Mouse (Mus musculus) limb, embryonic 10.5 days (tissue): Measurements from ENCODE around the gene Ociad2. TPM values are rescaled to one million over a fixed set of nuclear protein-coding genes. Genes with fewer than 3 reads are reported as not detected.

ENCODE experiments used
- DNase-seq: peaks from one replicate; pipeline ENCODE4 v3.0.0-alpha.2; 2017; ENCODE audit warnings: low spot score
- H3K27ac ChIP-seq: fragments of 300-500 bp; sonication (generic); 2 replicates; pipeline ENCODE4 v1.5.1; 2016; ENCODE audit warnings: mild to moderate bottlenecking
- H3K27me3 ChIP-seq: fragments of 300-500 bp; sonication (generic); 2 replicates; pipeline ENCODE4 v1.6.1; 2016; ENCODE audit warnings: low read depth, mild to moderate bottlenecking; ENCODE audit not compliant: poor library complexity, severe bottlenecking
- H3K36me3 ChIP-seq: fragments of 300-500 bp; sonication (generic); 2 replicates; pipeline ENCODE4 v1.6.1; 2016; ENCODE audit warnings: mild to moderate bottlenecking, moderate library complexity
- H3K4me1 ChIP-seq: fragments of 300-500 bp; sonication (generic); 2 replicates; pipeline ENCODE4 v1.6.1; 2016
- H3K4me3 ChIP-seq: fragments of 300-500 bp; sonication (generic); 2 replicates; pipeline ENCODE4 v1.5.1; 2016; ENCODE audit warnings: mild to moderate bottlenecking, moderate library complexity
- H3K9me3 ChIP-seq: fragments of 300-500 bp; sonication (generic); replicated peaks from 2 replicates; pipeline ENCODE4 v1.6.1; 2016; ENCODE audit warnings: mild to moderate bottlenecking
- WGBS: fragments of 180-500 bp; shearing (Covaris S2); methylation state at CpG from one replicate; pipeline ENCODE4 v1.1.7; 2016; 5-methylcytosine and 5-hydroxymethylcytosine counted together
- polyA plus RNA-seq: library from polyadenylated mRNA; unstranded; fragments of >200 nt; fragmentation: Nextera tagmentation; extraction: Ambion mirVana; gene quantifications from 2 replicates; pipeline ENCODE4 v1.2.1, GENCODE M21; 2016

The Ociad2 gene
- polyA plus RNA-seq, 1 experiment from 2014 or later, result 6.0 TPM

GRCm38 (mm10) chr5:73286603-73287002 is 54.2 kb downstream of the Ociad2 start:
- H3K27ac ChIP-seq, result no peak overlapping the region
- no peaks in the 10 kb centered on the region for H3K9me3 ChIP-seq
- 90% methylated on average over 5 of the region's 5 CpGs for WGBS
- no peak overlapping the region for H3K4me3 ChIP-seq
- no peaks in the 10 kb centered on the region for H3K36me3 ChIP-seq
- H3K4me1 ChIP-seq, result no peaks in the 10 kb centered on the region
- H3K27me3 ChIP-seq, result no peaks in the 10 kb centered on the region
- no peak for DNase-seq

- DNase-seq, result no peak
- no peaks in the 10 kb centered on the region for H3K27me3 ChIP-seq
- 88% methylated on average over 3 of the region's 3 CpGs for WGBS
Measured at GRCm38 (mm10) chr5:73285470-73285978, 55.3 kb downstream of the Ociad2 start.

GRCm38 (mm10) chr5:73284046-73284445 is 56.8 kb downstream of the Ociad2 start:
- Histone ChIP-seq H3K4me1 (peaks cover 10% of the 10 kb centered on the region), H3K9me3 (no peaks in the 10 kb centered on the region), H3K27ac (no peak overlapping the region), H3K4me3 (no peak overlapping the region), H3K36me3 (no peaks in the 10 kb centered on the region), H3K27me3 (no peaks in the 10 kb centered on the region)
- DNase-seq, result no peak

More at GRCm38 (mm10) chr5:73285470-73285978, 55.3 kb downstream of the Ociad2 start:
- Histone ChIP-seq H3K9me3 (no peaks in the 10 kb centered on the region), H3K4me1 (no peaks in the 10 kb centered on the region), H3K36me3 (no peaks in the 10 kb centered on the region), H3K27ac (no peak overlapping the region), H3K4me3 (no peak overlapping the region)

GRCm38 (mm10) chr5:73280567-73280850 is 60.3 kb downstream of the Ociad2 start:
- Histone ChIP-seq H3K27me3 (no peaks in the 10 kb centered on the region), H3K36me3 (no peaks in the 10 kb centered on the region), H3K4me1 (peaks cover 10% of the 10 kb centered on the region), H3K27ac (no peak overlapping the region), H3K4me3 (no peak overlapping the region), H3K9me3 (no peaks in the 10 kb centered on the region)
- DNase-seq, result no peak
- 72% methylated on average over 4 of the region's 4 CpGs for WGBS

GRCm38 (mm10) chr5:73279732-73280566 is 60.9 kb downstream of the Ociad2 start:
- H3K4me1 ChIP-seq, result peaks cover 10% of the 10 kb centered on the region
- no peak for DNase-seq
- H3K4me3 ChIP-seq, result no peak overlapping the region
- no peaks in the 10 kb centered on the region for H3K36me3 ChIP-seq
- no peaks in the 10 kb centered on the region for H3K9me3 ChIP-seq
- H3K27ac ChIP-seq, result peak overlapping the region; percentile 30; the same call in 1 of the 2 replicates
- WGBS, result 64% methylated on average over 4 of the region's 4 CpGs
- no peaks in the 10 kb centered on the region for H3K27me3 ChIP-seq

GRCm38 (mm10) chr5:73279190-73279589 is 61.6 kb downstream of the Ociad2 start:
- Histone ChIP-seq H3K4me3 (no peak overlapping the region), H3K27ac (peak overlapping the region; percentile 30; the same call in 1 of the 2 replicates), H3K4me1 (peaks cover 10% of the 10 kb centered on the region), H3K27me3 (no peaks in the 10 kb centered on the region), H3K36me3 (no peaks in the 10 kb centered on the region), H3K9me3 (no peaks in the 10 kb centered on the region)
- 56% methylated on average over 10 of the region's 10 CpGs for WGBS
- peak; percentile 33 for DNase-seq

- Histone ChIP-seq H3K36me3 (no peaks in the 10 kb centered on the region), H3K4me3 (no peak overlapping the region), H3K27me3 (no peaks in the 10 kb centered on the region), H3K9me3 (no peaks in the 10 kb centered on the region), H3K27ac (no peak overlapping the region), H3K4me1 (peaks cover 9% of the 10 kb centered on the region)
- WGBS, result 79% methylated on average over 2 of the region's 2 CpGs
- DNase-seq, result no peak
Measured at GRCm38 (mm10) chr5:73274941-73275340, 65.9 kb downstream of the Ociad2 start.

GRCm38 (mm10) chr5:73273171-73273570 is 67.7 kb downstream of the Ociad2 start:
- Histone ChIP-seq H3K36me3 (no peaks in the 10 kb centered on the region), H3K9me3 (no peaks in the 10 kb centered on the region), H3K4me1 (no peaks in the 10 kb centered on the region), H3K27me3 (no peaks in the 10 kb centered on the region), H3K4me3 (no peak overlapping the region), H3K27ac (no peak overlapping the region)
- WGBS, result 84% methylated on average over 4 of the region's 4 CpGs
- DNase-seq, result no peak

Other genes starting within 250 kb of the Ociad2 start
- gene Fryl, start 84.4 kb downstream of the Ociad2 start, polyA plus RNA-seq, result 22.4 and 22.6 TPM in 2 replicates
- 130 and 154 TPM in 2 replicates for gene Ociad1, start 48.2 kb downstream of the Ociad2 start, polyA plus RNA-seq
- gene Cwh43, start 65.0 kb upstream of the Ociad2 start, polyA plus RNA-seq, result not detected in 2 replicates
- gene Dcun1d4, start 140.0 kb upstream of the Ociad2 start, polyA plus RNA-seq, result 43.8 and 44.0 TPM in 2 replicates